Mouse (Mus musculus) lung, postnatal 36 days (tissue): ENCODE data around the gene Dcst2.

ENCODE experiments used
- DNase-seq: peaks from one replicate; pipeline ENCODE4 v3.0.0; 2022; ENCODE audit warnings: mixed read lengths

Gene Dcst2

GRCm38 (mm10) chr3:89390111-89390515, 28.3 kb downstream of the Dcst2 start:
- peak; percentile 51 for DNase-seq

- no peak for DNase-seq
Measured at GRCm38 (mm10) chr3:89390699-89391662, 29.2 kb downstream of the Dcst2 start.

DNA sequence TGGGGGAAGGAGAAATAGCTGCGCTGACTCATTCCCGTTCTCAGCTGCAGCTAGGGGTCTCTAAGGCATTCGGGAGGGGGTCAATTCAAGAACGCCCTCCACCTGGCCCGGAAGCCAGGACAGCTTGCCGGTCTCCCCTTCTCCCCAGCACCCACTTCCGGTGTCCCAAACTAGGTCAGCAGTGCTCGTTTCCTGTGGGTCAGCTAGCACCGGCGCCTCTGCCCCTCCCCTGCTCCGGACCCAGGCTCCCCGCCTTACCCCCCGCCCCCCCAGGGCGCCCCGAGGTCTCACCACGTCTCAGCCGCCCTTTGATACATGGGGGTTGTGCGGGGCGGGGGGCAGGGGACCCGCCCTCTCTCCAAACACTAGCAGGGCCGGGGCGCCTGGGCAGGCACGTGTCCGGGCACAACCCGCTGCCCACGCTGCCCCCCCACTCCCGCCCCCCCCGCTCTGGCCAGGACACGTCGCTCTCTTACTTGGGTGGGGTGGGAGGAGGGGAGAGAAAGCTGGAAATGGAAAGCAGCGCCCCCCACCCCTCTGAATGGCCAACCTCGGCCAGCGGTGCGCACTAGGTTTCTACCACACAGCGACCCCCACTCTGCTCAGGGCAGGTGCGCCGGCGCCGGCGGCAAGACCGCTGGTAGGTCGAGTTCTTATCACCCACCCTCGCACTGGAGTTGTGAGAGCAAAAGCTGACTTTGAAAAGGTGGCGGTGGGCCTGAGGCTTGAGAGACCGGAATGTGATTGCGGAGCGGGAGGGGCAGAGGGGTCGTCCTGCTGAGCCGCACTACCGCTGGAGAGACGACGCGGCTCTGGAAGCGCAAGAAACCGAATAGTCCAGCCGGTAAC, 30.1 kb downstream of the Dcst2 start:
- DNase-seq, result peak; percentile 72

GRCm38 (mm10) chr3:89392871-89393311, 31.1 kb downstream of the Dcst2 start:
- peak; percentile 64 for DNase-seq

DNA sequence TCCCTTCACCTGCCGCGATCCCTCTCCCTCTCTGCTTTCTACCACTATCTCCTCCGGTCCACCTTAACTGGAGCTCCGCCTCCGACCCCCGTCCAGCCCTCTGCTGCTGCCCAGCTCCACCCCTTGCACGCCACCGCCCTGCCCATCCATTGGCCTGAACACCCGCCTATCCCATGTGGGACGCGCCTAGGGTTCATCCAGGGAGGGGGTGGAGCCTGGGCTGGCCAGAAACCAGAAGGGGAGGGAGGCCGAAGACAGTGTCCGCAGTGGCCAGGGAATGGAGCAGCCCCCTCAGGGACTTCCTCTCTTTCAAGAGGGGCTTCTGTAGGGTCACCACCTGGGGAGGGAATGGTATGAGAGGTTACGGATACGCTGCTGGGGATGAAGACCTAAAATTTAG, 31.8 kb downstream of the Dcst2 start:
- DNase-seq, result peak; percentile 99

- peak; percentile 89 for DNase-seq
Measured at GRCm38 (mm10) chr3:89394006-89394893, 32.5 kb downstream of the Dcst2 start, which contains the start of gene Zbtb7b. Zbtb7b (minus strand) TSS chr3:89394776.

- peak; percentile 93 for DNase-seq
Measured at GRCm38 (mm10) chr3:89394894-89395256, 33.1 kb downstream of the Dcst2 start.

DNA sequence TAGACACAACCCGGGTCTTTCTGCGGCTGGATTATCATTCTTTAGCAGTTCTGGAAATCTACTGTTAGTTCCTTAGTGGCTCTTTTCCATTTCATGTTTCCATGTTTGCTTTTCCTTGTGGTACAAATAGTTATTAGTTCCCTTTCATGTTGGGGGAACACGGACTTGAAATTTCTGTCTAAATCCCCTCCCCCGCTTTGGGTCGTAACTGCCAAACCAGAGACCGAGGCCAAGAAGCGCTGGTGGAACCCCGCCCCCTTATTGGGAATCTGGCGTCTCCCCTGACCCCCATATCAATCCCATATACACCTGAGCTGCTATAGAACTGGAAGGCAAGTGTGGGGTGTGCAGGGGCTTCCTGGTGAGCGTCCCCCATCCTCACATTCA, 33.6 kb downstream of the Dcst2 start:
- DNase-seq, result no peak

DNA sequence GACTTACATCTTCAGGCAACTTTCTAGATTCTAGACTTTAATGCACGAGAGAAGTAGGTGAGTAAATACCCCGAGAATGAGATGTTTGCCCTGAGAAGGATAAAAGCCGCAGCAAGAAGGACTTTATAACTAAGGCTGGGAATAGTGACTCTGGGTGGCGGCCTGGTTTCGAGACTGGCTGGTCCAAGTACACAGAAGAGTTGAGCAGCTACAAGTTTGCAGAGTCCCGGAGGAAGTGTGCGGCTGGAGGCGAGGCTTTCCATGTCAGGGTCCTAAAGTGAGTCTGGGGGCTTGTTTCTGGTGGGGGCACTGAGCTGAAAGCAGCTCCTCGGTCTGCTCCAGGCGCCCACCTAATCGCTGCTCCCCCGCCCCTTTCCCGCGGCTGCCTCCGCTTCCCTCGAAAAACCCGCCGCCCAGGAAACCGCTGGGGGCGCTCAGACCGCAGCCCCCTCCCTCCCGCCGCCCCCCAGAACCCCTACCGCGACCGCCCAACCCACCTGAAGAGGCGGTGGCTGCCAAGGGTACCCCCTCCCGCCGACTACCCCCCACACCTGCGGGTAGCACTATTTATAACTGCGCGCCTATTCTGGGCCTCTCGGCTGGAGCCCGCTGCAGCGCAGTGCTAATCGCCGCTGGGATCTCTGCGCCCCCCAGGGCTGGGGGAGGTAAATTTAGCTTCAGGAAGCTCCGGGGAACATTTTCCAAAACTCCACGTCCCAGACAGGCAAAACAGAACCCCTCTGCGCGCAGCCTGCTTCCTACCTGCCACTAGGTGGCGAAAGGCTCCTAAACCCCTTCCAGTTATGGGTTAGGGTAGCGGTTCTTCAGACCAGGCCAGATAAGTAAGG, 34.3 kb downstream of the Dcst2 start:
- peak; percentile 86 for DNase-seq

DNA sequence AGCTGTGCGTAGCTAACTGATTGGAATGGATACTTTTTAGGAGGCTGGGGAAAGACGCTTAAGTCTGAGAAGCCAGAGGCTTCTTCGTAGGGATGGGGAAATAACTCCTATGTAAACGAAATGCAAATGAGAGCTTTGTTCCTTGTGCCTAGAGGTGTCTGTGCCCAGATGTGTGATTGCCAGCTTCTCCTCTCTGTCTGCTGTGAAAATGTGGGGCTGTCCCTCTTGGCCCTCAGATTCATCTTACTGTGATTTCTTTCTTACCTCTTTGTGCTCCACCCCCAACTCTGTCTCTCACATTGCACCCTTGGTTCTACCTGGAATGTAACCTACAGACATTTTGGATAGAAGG, 34.9 kb downstream of the Dcst2 start:
- DNase-seq, result no peak

- no peak for DNase-seq
Measured at GRCm38 (mm10) chr3:89401329-89401728, 39.6 kb downstream of the Dcst2 start.

GRCm38 (mm10) chr3:89402693-89403092, 40.9 kb downstream of the Dcst2 start, which contains the start of gene Lenep:
Lenep (minus strand) TSS chr3:89402793.
- DNase-seq, result no peak

DNA sequence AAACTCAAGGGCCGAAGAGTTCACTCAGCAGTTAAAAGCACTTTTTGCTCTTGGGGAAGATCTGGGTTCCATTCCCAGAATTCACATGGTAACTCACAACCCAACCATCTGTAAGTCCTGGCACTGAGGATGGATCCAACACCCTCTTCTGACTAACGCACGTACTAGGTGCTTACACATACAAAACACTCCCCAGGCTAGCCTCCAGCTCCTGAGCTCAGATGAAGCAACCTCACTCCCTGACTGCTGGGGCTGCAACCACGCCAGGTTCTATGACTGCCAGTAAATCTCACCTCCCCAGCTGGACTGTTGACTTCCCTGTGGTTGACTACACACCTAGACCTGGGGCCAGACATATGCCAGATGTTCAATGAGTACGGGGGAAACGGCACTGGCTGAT, 45.1 kb downstream of the Dcst2 start:
- DNase-seq, result no peak

DNA sequence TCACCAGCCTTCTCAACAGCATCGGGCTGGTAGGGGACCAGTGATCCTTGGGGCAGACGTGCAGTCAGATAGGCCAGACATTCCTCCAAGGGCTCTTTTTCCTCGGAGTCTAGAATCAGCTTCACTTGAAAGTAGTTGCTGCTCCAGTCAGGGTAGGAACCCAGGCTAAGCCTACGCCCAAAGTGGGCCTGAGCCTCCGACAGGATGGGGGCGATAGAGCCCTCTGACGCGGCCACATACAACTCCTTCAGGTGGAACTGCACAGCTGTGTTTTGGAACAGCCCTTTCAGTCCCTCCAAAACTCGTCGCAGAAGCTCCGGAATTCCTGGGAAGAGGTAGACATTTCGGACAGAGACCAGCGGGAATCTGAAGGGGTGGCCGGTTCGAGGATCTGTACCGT, 46.7 kb downstream of the Dcst2 start:
- no peak for DNase-seq

DNA sequence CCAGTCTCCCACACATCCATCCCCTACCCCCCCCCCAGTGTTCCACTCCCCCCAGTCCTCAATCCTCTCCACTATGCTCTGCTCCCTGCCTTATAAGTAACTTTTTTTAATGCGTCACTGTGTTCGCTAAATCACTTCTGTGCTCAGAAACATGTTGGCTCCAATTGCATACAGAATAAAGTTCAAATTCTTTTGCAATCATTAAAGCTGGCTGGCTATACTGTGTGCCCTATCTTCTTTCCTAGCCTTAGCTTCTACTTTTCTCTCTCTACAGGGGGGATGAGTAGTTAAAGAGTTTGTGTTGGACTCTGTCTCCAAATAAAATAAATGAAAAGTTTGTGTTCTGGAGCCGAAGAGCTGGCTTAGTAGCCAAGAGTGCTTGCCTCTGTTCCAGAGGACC, 47.9 kb downstream of the Dcst2 start:
- no peak for DNase-seq

- DNase-seq, result no peak
Measured at GRCm38 (mm10) chr3:89410864-89411263, 49.1 kb downstream of the Dcst2 start.

DNA sequence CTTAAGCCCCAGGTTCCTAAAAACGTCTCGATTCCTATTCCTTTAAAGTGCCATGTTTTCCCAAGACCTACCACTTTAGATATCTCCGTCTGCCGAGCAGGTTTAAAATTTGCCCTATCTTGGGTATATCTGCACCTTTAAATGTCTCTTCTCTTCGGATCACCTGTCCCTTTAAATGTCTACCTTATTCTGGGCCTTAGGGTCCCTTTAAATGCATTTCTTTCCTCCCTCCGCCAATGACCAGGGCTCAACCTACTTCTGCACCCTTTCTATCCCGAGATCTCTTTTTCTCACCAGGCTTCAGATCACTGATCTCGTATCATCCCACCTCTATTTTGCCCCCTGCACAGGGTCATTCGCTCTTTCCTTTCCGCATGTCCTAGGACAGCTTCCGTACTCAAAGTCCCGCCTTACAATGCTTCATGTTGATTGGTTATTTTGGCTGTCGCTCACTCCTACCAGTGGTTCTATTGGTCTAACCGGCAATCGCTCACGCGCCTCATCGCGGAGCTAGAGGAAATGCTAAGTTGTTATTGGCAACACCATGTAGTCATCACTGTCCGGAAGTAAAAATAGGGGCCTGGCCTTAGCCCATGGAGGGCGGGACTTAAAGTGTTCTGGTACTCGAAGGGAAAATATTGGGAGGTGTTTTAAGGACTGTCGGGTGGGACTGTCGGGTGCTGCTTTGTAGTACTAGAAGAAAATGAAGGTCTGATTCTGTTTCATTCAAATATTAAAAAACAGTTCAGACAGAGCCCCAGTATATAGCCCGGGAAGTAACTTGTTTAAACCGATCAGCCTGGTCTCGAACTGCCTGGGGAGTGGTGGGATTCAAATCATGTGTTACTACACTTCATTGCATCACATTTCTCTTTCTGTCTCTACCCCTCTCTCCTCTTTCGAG, 50.0 kb downstream of the Dcst2 start, which contains the start of gene Flad1:
Flad1 (minus strand) TSS at position 381 of the 904 bp plus-strand sequence.
- DNase-seq, result peak; percentile 100

DNA sequence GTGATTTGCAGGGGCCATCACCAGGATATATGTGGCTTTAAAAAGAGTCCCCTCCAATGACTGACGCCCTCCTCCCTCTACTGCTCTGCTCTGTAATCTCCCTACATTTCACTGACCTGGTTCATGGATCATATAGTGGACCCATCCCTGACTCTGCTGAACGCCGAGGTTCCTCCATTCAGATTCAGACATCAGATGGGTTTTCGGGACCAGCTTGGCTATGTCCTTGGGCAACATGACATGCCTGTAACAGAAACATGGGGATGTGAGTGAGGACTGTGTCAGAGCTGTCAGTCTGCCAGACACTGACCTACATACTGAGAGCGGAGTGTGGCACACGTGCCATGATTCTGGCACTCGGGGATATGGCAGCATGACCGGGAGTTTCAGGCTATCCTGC, 54.4 kb downstream of the Dcst2 start:
- DNase-seq, result no peak

- DNase-seq, result no peak
Measured at GRCm38 (mm10) chr3:89417131-89417530, 55.4 kb downstream of the Dcst2 start.

DNA sequence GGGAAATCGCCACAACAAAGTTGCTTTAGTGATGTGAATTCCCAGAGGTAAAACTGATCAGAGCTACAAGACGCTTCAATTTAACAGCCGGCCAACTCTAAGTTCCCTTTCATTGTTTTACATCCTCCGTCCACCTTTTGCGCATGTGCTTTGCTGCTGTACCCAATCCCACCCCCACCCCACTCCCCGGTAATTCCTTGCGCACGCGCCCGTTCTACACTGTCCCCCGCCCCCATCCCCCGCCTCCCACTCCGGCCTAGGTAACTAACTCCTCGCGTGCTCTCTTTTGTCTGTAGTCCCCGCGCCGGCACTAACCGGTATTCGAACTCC, 56.0 kb downstream of the Dcst2 start:
- DNase-seq, result no peak
